Mouse (Mus musculus): ENCODE data around the gene Mamstr.

GRCm38 (mm10) chr7:45642083-45642482 lies 2.3 kb downstream of the Mamstr start:
- TF ChIP-seq FLI1 (IDR thresholded peaks at IDR 0.05; ENCODE audit: low read length) (no peak), GATA1 (IDR thresholded peaks at IDR 0.05; ENCODE audit: borderline replicate concordance, low read length) (no peak)
